Mouse (Mus musculus): ENCODE results near the gene Lamp2.

DNA sequence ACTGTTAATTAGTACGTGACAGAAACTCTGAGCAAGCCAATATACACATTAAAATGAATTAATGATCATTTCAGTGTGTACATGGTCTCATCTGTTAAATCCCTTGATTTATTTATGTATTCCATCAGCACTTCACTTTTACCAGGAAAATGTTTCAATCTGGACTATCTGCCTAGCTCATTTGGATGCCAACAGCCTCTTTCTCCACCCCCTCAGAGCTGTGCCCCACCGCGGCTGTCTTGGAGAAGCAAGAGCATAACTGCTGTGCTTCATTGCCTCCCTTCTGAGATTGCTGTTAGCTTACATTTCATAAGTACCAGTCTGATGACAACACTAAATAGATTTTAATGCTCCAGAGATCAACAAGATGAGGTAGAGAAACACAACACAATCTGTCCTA is 52.4 kb downstream of the Lamp2 start:
- TF ChIP-seq CTCF (IDR thresholded peaks at IDR 0.05; ENCODE audit: low read depth) = no peak
- TF ChIP-seq EP300 (IDR thresholded peaks at IDR 0.05; ENCODE audit: low read depth) = no peak

Measured in heart, postnatal 0 days (tissue).